Mouse (Mus musculus) gastrocnemius, adult 2 months (tissue): ENCODE measurements around the gene Pakap. TPM values are rescaled to one million over a fixed set of nuclear protein-coding genes. Genes with fewer than 3 reads are reported as not detected.

ENCODE experiments used
- DNase-seq: peaks from one replicate; pipeline ENCODE4 v3.0.0; 2022
- H3K27ac ChIP-seq: fragments of 200-600 bp; 2 replicates; pipeline ENCODE4 v1.8.1; 2022; ENCODE audit warnings: mild to moderate bottlenecking
- H3K4me3 ChIP-seq: fragments of 200-600 bp; 2 replicates; pipeline ENCODE4 v1.8.1; 2022; ENCODE audit warnings: mild to moderate bottlenecking, moderate library complexity
- CTCF ChIP-seq: fragments of 200-600 bp; IDR thresholded peaks from 2 replicates; pipeline ENCODE4 v1.8.1; 2022; ENCODE audit warnings: antibody characterized with exemption, mild to moderate bottlenecking, moderate library complexity
- intact Hi-C: fragments of 180-260 bp; cut with DNase I; formaldehyde crosslinking; loops from one replicate; pipeline ENCODE4 v1.15.1; 2025
- total RNA-seq, 2 experiments: library from RNA; stranded (reverse); gene quantifications; 2 replicates each; pipeline ENCODE4 v1.2.3; 2021

Pakap gene
- total RNA-seq, 2 experiments from 2014 or later: 4.9 to 7.0 TPM

- peak; percentile 76 for DNase-seq
- intact Hi-C loops: no loop called here
These were observed 292.2 kb downstream of the Pakap start for GRCm38 (mm10) chr4:57860204-57860611.

DNA sequence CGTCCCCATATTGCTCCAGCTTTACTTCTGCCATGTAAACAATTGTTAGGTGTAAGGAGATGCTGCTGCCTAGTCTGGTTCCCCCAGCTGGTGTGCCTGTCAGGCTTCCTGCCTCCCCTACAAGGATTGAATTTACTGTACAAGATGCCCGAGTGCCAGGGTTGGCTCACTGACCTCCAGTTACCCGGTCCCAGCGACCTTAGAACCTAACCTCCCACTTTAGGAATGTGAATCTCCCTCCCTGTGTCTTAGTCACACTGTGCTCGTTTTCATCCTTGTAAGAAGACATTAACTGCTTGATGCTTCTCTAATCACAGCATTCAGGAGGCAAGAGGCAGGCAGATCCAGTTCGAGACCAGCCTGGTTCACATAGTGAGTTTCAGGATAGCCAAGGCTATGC is 293.2 kb downstream of the Pakap start:
- Histone ChIP-seq H3K27ac (peak overlapping the region; percentile 78), H3K4me3 (peak overlapping the region; percentile 7; the same call in 1 of the 2 replicates)
- TF ChIP-seq CTCF: no peak
- DNase-seq: no peak
- intact Hi-C loops: no loop called here

More at GRCm38 (mm10) chr4:57860204-57860611, 292.2 kb downstream of the Pakap start:
- peak overlapping the region; percentile 78 for H3K27ac ChIP-seq
- H3K4me3 ChIP-seq: peak overlapping the region; percentile 15; the same call in 1 of the 2 replicates
- peak; percentile 39 for TF ChIP-seq CTCF

DNA sequence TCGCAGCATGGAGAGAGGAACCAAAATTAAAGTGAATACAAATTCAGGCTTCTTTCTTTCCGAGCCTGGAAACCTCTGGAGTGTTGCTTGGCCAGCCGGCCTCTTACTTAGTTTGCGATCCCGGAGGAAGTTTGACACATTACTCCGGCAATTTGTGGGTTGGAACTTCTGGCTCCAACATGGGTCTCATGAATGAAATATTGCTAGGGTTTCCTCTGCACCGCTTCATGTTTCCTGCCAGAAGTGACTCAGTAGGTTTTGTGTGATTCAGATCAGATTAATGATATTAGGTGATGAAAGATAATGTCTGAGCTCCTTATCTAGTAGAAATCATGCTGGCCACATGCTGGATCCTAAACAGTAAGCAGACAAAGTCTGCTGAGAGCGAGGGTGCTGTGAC is 293.9 kb downstream of the Pakap start:
- TF ChIP-seq CTCF: no peak
- Histone ChIP-seq H3K4me3 (peak overlapping the region; percentile 19), H3K27ac (peak overlapping the region; percentile 78)
- intact Hi-C loops: no loop called here
- no peak for DNase-seq

- intact Hi-C loops: no loop called here
- TF ChIP-seq CTCF: no peak
- peak overlapping the region; percentile 19 for H3K4me3 ChIP-seq
- no peak for DNase-seq
- H3K27ac ChIP-seq: peak overlapping the region; percentile 78
These were observed 294.4 kb downstream of the Pakap start for GRCm38 (mm10) chr4:57862269-57862986.

GRCm38 (mm10) chr4:57866088-57866487 is 298.1 kb downstream of the Pakap start:
- Histone ChIP-seq H3K27ac (peak overlapping the region; percentile 80), H3K4me3 (no peak overlapping the region)
- peak; percentile 50 for DNase-seq
- intact Hi-C loops: no loop called here
- no peak for TF ChIP-seq CTCF

DNA sequence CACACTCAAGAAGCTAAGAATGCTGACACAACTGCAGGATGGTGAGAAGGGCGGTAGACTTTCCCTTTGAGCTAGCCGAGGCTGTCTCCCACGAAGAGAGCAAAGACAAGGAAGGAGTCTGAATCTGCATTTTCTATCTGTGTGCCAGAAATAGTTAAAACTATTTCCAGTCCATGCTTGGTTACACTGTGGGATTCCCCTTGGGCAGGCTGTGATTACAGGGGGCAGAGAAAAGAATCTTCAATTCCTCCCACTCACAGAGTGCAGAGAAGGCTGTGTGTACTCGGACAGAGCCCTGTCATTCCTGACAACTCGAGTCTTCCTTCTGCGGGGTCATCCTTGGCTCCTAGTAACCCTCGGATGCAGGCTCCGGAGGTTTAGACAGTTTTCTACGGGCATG is 299.0 kb downstream of the Pakap start:
- TF ChIP-seq CTCF: no peak
- DNase-seq: no peak
- Histone ChIP-seq H3K4me3 (peak overlapping the region; percentile 31; the same call in 1 of the 2 replicates), H3K27ac (peak overlapping the region; percentile 80)
- intact Hi-C loops: loop anchor here (1.0 kb wide), 1 partner anchor 12 kb away; no protein-coding TSS in a partner anchor

GRCm38 (mm10) chr4:57867454-57867853 is 299.5 kb downstream of the Pakap start:
- Histone ChIP-seq H3K27ac (peak overlapping the region; percentile 80), H3K4me3 (no peak overlapping the region; the same call in 1 of the 2 replicates)
- TF ChIP-seq CTCF: no peak
- no peak for DNase-seq
- intact Hi-C loops: loop anchor here (1.0 kb wide), 1 partner anchor 12 kb away; no protein-coding TSS in a partner anchor

GRCm38 (mm10) chr4:57879137-57879536 is 311.2 kb downstream of the Pakap start:
- TF ChIP-seq CTCF: no peak
- intact Hi-C loops: loop anchor here (1.0 kb wide), 1 partner anchor 12 kb away; no protein-coding TSS in a partner anchor

GRCm38 (mm10) chr4:57879804-57880357 is 311.9 kb downstream of the Pakap start:
- peak; percentile 81 for DNase-seq
- no peak; the same call in 1 of the 2 replicates for TF ChIP-seq CTCF
- intact Hi-C loops: loop anchor here (1.0 to 10.0 kb wide), 4 partner anchors 13 to 515 kb away; no protein-coding TSS in a partner anchor
- Histone ChIP-seq H3K27ac (no peak overlapping the region), H3K4me3 (no peak overlapping the region)

More at GRCm38 (mm10) chr4:57879137-57879536, 311.2 kb downstream of the Pakap start:
- no peak for DNase-seq
- Histone ChIP-seq H3K4me3 (no peak overlapping the region), H3K27ac (no peak overlapping the region)

DNA sequence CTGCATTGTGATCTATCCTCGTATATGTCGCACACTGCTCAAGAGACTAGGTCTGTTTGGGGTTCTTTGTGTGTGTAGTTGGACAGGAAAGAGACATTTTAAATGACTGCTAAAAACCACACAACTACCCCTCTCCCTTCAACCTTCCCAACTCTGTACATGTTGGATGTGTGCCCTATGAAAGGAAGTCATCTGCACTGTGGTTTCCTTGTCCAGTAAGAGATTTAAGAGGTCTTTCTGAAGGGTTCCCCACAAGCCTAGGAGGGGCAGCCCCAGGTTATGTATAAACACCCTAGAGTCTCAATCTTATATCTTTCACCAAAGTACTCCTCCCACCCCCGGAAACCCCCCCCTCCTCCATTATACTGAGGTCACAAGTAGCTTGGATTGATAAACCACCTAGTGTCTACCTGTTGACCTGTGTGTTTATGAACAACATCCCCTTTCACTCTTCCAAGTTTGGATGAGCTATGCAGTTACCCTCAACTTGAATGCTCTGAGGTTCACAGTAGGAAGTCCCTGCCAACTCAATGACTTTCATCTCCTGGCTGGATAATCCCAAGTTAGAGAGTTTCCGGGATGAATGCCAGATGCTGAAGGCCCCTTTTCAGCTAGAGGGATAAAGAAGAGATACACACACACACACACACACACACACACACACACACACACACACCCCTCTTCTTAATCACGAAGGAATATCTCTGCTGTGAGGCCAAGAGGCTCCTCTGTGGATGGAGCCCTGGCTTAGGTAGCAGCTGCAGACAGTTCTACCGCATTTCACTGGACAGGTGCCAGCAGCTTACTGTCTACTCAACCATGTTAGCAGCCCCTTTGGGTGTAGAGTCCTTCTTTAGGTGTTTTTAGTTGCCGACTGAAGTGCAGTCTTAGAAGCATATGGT is 315.8 kb downstream of the Pakap start:
- no peak for TF ChIP-seq CTCF
- peak; percentile 42 for DNase-seq
- Histone ChIP-seq H3K27ac (no peak overlapping the region), H3K4me3 (no peak overlapping the region)
- intact Hi-C loops: loop anchor here (10.0 kb wide), 2 partner anchors 99 to 519 kb away; no protein-coding TSS in a partner anchor

- no peak overlapping the region for H3K4me3 ChIP-seq
- DNase-seq: no peak
- intact Hi-C loops: loop anchor here (10.0 kb wide), 2 partner anchors 100 to 520 kb away; no protein-coding TSS in a partner anchor
- H3K27ac ChIP-seq: no peak overlapping the region
- no peak for TF ChIP-seq CTCF
These were observed 316.5 kb downstream of the Pakap start for GRCm38 (mm10) chr4:57884511-57884910.

DNA sequence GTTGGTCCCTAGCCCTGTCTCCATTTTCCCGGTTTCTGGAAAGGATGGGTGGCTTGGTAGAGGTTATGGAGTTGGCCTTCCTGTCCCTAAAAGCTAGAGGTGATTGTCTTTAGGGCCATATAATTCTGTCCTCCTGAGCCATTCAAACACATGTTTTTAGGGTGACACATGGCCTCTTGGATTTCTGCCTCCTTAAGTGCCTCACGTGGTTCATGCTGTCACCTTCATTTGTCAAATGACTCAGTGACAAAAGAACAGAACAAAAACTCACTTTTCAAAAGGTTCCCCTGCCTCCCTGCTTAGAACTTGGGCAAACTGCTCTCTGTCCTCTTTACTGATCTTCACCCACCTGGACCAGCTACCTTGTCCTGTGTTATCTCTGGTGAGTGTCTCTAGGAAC is 317.2 kb downstream of the Pakap start:
- no peak overlapping the region for H3K4me3 ChIP-seq
- H3K27ac ChIP-seq: no peak overlapping the region
- TF ChIP-seq CTCF: no peak
- intact Hi-C loops: loop anchor here (10.0 kb wide), 2 partner anchors 100 to 520 kb away; no protein-coding TSS in a partner anchor
- DNase-seq: no peak
